ENCODE assay signal across 7 mouse cellular contexts in genomic region chr9:96916620-96917538, GRCm38 (mm10). TPM values are rescaled to one million over a fixed set of nuclear protein-coding genes. Genes with fewer than 3 reads are reported as not detected.
DNase-seq lines count a peak whose midpoint lies in the region; ATAC-seq and TF ChIP-seq lines count a peak whose summit lies in the region.

No protein-coding gene starts in this region.

- H3K9me3 ChIP-seq in intestine, embryonic 16.5 days (ENCODE audit: control insufficient read depth, low read length), result peaks cover 5% of the 10 kb centered on the region; the same call in 1 of the 2 replicates
- H3K9me3 ChIP-seq in midbrain, embryonic 12.5 days, result no peaks in the 10 kb centered on the region; the same call in 1 of the 2 replicates

- H3K4me1 ChIP-seq in intestine, embryonic 16.5 days (ENCODE audit: control insufficient read depth, insufficient read depth, low read length), result no peaks in the 10 kb centered on the region
- peaks cover 3% of the 10 kb centered on the region for H3K4me1 ChIP-seq in midbrain, embryonic 12.5 days
- no peaks in the 10 kb centered on the region for H3K4me1 ChIP-seq in small intestine, adult 2 months (ENCODE audit: control insufficient read depth, insufficient read depth, insufficient read length, low read length)

- 38% methylated on average over 27 of the region's 27 CpGs for WGBS in intestine, embryonic 16.5 days
- WGBS in midbrain, embryonic 12.5 days, result 35% methylated on average over 27 of the region's 27 CpGs
- 32% methylated on average over 27 of the region's 27 CpGs for WGBS in small intestine, adult 2 months

- no peak for TF ChIP-seq POLR2A in small intestine, adult 2 months (IDR thresholded peaks at IDR 0.05; ENCODE audit: low read depth, low read length)

- H3K36me3 ChIP-seq in intestine, embryonic 16.5 days (ENCODE audit: control insufficient read depth, insufficient read depth, low read length), result no peaks in the 10 kb centered on the region
- no peaks in the 10 kb centered on the region for H3K36me3 ChIP-seq in midbrain, embryonic 12.5 days
- H3K36me3 ChIP-seq in small intestine, adult 2 months (ENCODE audit: control insufficient read depth, insufficient read depth, low read length), result no peaks in the 10 kb centered on the region

- intact Hi-C loops in left cerebral cortex, postnatal 25 days (cut with DNase I), result loop anchor here (1.0 to 5.0 kb wide), 3 partner anchors 44 to 245 kb away; no protein-coding TSS in a partner anchor

- H3K27ac ChIP-seq in intestine, embryonic 16.5 days (ENCODE audit: low read length), result no peak overlapping the region
- H3K27ac ChIP-seq in midbrain, embryonic 12.5 days (replicated peaks), result no peak overlapping the region
- no peak overlapping the region for H3K27ac ChIP-seq in small intestine, adult 2 months (ENCODE audit: insufficient read depth, low read depth, low read length)

- no peak overlapping the region for H3K4me2 ChIP-seq in intestine, embryonic 16.5 days (ENCODE audit: low read depth, low read length)
- no peak overlapping the region for H3K4me2 ChIP-seq in midbrain, embryonic 12.5 days (replicated peaks)

- DNase-seq in adrenal gland, adult 2 months, result peak; percentile 94
- DNase-seq in embryo, embryonic 9.5 days (ENCODE audit: extremely low spot score), result peak; percentile 95
- DNase-seq in gonadal fat pad, adult 2 months (ENCODE audit: low read depth), result peak; percentile 59
- peak; percentile 97 to 99 for DNase-seq in left cerebral cortex, postnatal 25 days (ENCODE audit: low spot score in 2 of 2)

- H3K4me3 ChIP-seq in intestine, embryonic 16.5 days (ENCODE audit: low read length), result no peak overlapping the region
- no peak overlapping the region for H3K4me3 ChIP-seq in midbrain, embryonic 12.5 days
- H3K4me3 ChIP-seq in small intestine, adult 2 months (ENCODE audit: low read depth, low read length), result no peak overlapping the region

- TF ChIP-seq CTCF in small intestine, adult 2 months (IDR thresholded peaks at IDR 0.05; ENCODE audit: extremely low read depth, insufficient read length, insufficient replicate concordance, low read depth, low read length), result peak; percentile 97

- H3K9ac ChIP-seq in intestine, embryonic 16.5 days (ENCODE audit: low read depth, low read length), result no peak overlapping the region
- no peak overlapping the region for H3K9ac ChIP-seq in midbrain, embryonic 12.5 days (replicated peaks)

- no peaks in the 10 kb centered on the region for H3K27me3 ChIP-seq in intestine, embryonic 16.5 days (replicated peaks; ENCODE audit: control insufficient read depth, insufficient read depth, low read length)
- H3K27me3 ChIP-seq in midbrain, embryonic 12.5 days, result no peaks in the 10 kb centered on the region
- H3K27me3 ChIP-seq in small intestine, adult 2 months (ENCODE audit: control insufficient read depth, insufficient read depth, low read length), result no peaks in the 10 kb centered on the region

- ATAC-seq in intestine, embryonic 16.5 days, result peak; percentile 88
- peak; percentile 83 for ATAC-seq in midbrain, embryonic 12.5 days (ENCODE audit: low FRiP score, low read depth)

RNA-seq across cellular contexts. Expression of gene Pxylp1, which starts 24.4 kb away (rescaled TPM):
- total RNA-seq in adrenal gland, adult 2 months (2021), result 10 to 100 TPM in 1 of 2 experiments, 1 to 10 TPM in 1; 5.6 to 13.0 TPM
- polyA plus RNA-seq in adrenal gland, adult 2 months (2012; rRNA removed), result 2.7 and 2.9 TPM in 2 replicates
- 15.7 and 16.8 TPM in 2 replicates for polyA plus RNA-seq in gonadal fat pad, adult 2 months (2012; rRNA removed)
- polyA plus RNA-seq in intestine, embryonic 16.5 days (2015; fragmentation: Nextera tagmentation; extraction: Ambion mirVana), result 35.2 and 38.1 TPM in 2 replicates
- total RNA-seq in left cerebral cortex, postnatal 25 days (2021), result 10 to 100 TPM; 17.1 to 22.0 TPM
- 57.0 and 61.9 TPM in 2 replicates for polyA plus RNA-seq in midbrain, embryonic 12.5 days (2016; fragmentation: Nextera tagmentation; extraction: Ambion mirVana)
- 5.3 and 11.9 TPM in 2 replicates for polyA plus RNA-seq in small intestine, adult 2 months (2012; rRNA removed)
